Mouse (Mus musculus) lung, postnatal 0 days (tissue): ENCODE measurements around the gene Acer1.

ENCODE experiments used
- CTCF ChIP-seq: IDR thresholded peaks from 2 replicates; pipeline ENCODE4 v1.5.1; 2016; ENCODE audit warnings: antibody characterized with exemption, mild to moderate bottlenecking
- EP300 ChIP-seq: IDR thresholded peaks from 2 replicates; pipeline ENCODE4 v1.6.1; 2016; ENCODE audit warnings: antibody characterized with exemption, mild to moderate bottlenecking, control low read depth

GRCm38 (mm10) chr17:56913023-56913422 lies 68.9 kb downstream of the Acer1 start:
- no peak for TF ChIP-seq EP300
- no peak for TF ChIP-seq CTCF
